Comparison of ENCODE assay signal across 22 mouse cellular contexts in genomic region chr7:99850534-99850933, GRCm38 (mm10). TPM values are rescaled to one million over a fixed set of nuclear protein-coding genes. Genes with fewer than 3 reads are reported as not detected.
"Had no signal": no experiment of that assay in that cellular context is flagged by ENCODE, and none has a peak within 500 bp of the region (broad histone marks: within the 10 kb centered on the region; RNA-seq: fewer than 3 reads in every experiment).

No protein-coding gene starts in this region.

- H3K4me1 ChIP-seq: limb, embryonic 10.5 days; lung, embryonic 15.5 days; neural tube, embryonic 12.5 days had no signal

- H3K27me3 ChIP-seq: limb, embryonic 13.5 days; liver, embryonic 12.5 days; liver, embryonic 15.5 days; lung, embryonic 15.5 days; megakaryocyte, embryonic 14.5 days; neural tube, embryonic 12.5 days; neural tube, embryonic 15.5 days had no signal

- H3K27ac ChIP-seq: kidney, postnatal 0 days; limb, embryonic 10.5 days; limb, embryonic 13.5 days; liver, embryonic 12.5 days; liver, embryonic 15.5 days; lung, embryonic 15.5 days; neural tube, embryonic 15.5 days; stomach, postnatal 0 days had no signal

- ATAC-seq: liver, embryonic 12.5 days had no signal

- H3K9me3 ChIP-seq: limb, embryonic 10.5 days; limb, embryonic 13.5 days; liver, embryonic 12.5 days; liver, embryonic 15.5 days; lung, embryonic 15.5 days; megakaryocyte, embryonic 14.5 days; neural tube, embryonic 12.5 days; neural tube, embryonic 15.5 days had no signal

- H3K4me3 ChIP-seq: limb, embryonic 10.5 days; limb, embryonic 13.5 days; liver, embryonic 12.5 days; liver, embryonic 15.5 days; lung, embryonic 15.5 days; megakaryocyte, embryonic 14.5 days; neural tube, embryonic 12.5 days; neural tube, embryonic 15.5 days had no signal

- DNase-seq: kidney, adult 2 months; kidney, postnatal 25 days; liver; lung, adult 18-20 months; lung, postnatal 10 days; lung, postnatal 36 days; right cerebral cortex, adult 18-20 months; right cerebral cortex, postnatal 14 days; right cerebral cortex, postnatal 4 days; thymus, adult 2 months; thymus, postnatal 14 days; thymus, postnatal 4 days had no signal

- H3K9ac ChIP-seq: limb, embryonic 13.5 days; liver, embryonic 12.5 days; liver, embryonic 15.5 days; lung, embryonic 15.5 days; neural tube, embryonic 12.5 days; neural tube, embryonic 15.5 days had no signal

- H3K4me2 ChIP-seq: limb, embryonic 13.5 days; liver, embryonic 12.5 days; liver, embryonic 15.5 days; lung, embryonic 15.5 days; neural tube, embryonic 12.5 days; neural tube, embryonic 15.5 days had no signal

RNA-seq across cellular contexts. Expression of gene Xrra1, which starts 8.4 kb away (rescaled TPM):
- polyA plus RNA-seq: liver, embryonic 12.5 days; liver, embryonic 15.5 days had no signal
